Mouse (Mus musculus): Measurements from ENCODE around the gene Otulin.

DNA sequence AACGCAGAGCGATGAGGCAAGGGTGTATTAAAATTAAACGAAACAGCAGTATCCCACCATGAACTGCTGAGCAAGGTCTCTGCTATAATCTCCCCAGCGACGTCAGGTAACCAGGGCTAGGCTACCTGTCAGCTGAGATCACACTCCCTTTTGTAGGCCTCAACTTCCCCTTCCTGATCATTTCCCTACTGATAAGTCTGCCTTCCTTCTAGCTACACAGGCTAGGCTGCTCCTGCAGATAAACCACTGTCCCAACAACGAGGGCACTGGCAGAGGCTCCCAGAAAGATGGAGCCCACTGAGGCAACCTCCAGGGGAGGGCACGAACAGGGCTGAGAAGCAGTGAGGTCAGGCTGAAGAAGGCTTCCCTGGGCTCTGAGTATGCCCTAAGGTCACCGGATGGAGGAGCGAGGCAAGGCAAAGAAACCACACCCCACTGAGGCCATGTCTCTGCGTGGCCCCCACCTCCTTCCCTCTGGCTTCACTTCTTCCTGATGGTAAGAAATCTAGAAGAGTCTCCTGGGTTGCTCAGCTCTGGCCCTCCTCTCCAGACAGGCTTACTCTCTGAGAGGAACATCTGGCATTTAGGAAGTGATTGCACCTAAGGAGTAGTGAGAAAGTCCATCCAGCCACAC is 41.2 kb upstream of the Otulin start:
- TF ChIP-seq CTCF (IDR thresholded peaks at IDR 0.05; ENCODE audit: insufficient read depth, low read depth, low read length) (no peak), POLR2A (IDR thresholded peaks at IDR 0.05; ENCODE audit: insufficient read depth, low read depth, low read length) (no peak)
